Mouse (Mus musculus) liver, adult 2 months (tissue): ENCODE data around the gene 1700014D04Rik.

Source experiments
- CTCF ChIP-seq: fragments of 200-500 bp; IDR thresholded peaks from 2 replicates; pipeline ENCODE4 v1.5.1; 2011; ENCODE audit warnings: low read depth, low read length, control low read depth
- POLR2A ChIP-seq: fragments of 200-500 bp; IDR thresholded peaks from 2 replicates; pipeline ENCODE4 v1.6.1; 2011; ENCODE audit warnings: low read length, control low read depth; ENCODE audit not compliant: insufficient read depth; ENCODE audit errors: extremely low read depth

- no peak for TF ChIP-seq POLR2A
- TF ChIP-seq CTCF: no peak
Measured at GRCm38 (mm10) chr13:59713710-59714109, 32.8 kb downstream of the 1700014D04Rik start.
